Mouse (Mus musculus): Measurements from ENCODE around the gene Omt2b. TPM values are rescaled to one million over a fixed set of nuclear protein-coding genes. Genes with fewer than 3 reads are reported as not detected.
"Not testable (repeated sequence)": the region's sequence is repeated elsewhere in the genome, so short reads cannot be mapped to it uniquely, and the experiment has no call there.

Omt2b gene
- polyA plus RNA-seq (2015; fragmentation: Nextera tagmentation; extraction: Ambion mirVana), result not detected in 2 replicates

- not testable (repeated sequence) for H3K9me3 ChIP-seq; H3K4me2 ChIP-seq; H3K36me3 ChIP-seq; H3K4me3 ChIP-seq; ATAC-seq (ENCODE audit: low read depth); H3K27me3 ChIP-seq; H3K9ac ChIP-seq; H3K4me1 ChIP-seq (replicated peaks); H3K27ac ChIP-seq (replicated peaks)
- no CpG with 5 or more reads among the region's 1 CpGs for WGBS
These were observed at the start of gene Omt2b for GRCm38 (mm10) chr9:78327289-78327688. Omt2b (plus strand) TSS chr9:78327589.

GRCm38 (mm10) chr9:78282002-78282711, 45.2 kb upstream of the Omt2b start:
- not testable (repeated sequence) for H3K27me3 ChIP-seq; H3K9ac ChIP-seq; H3K9me3 ChIP-seq; H3K27ac ChIP-seq (replicated peaks); H3K4me2 ChIP-seq; H3K4me1 ChIP-seq (replicated peaks); H3K4me3 ChIP-seq; ATAC-seq (ENCODE audit: low read depth); H3K36me3 ChIP-seq
- WGBS, result 91% methylated on average over 4 of the region's 4 CpGs

GRCm38 (mm10) chr9:78289063-78289462, 38.3 kb upstream of the Omt2b start:
- not testable (repeated sequence) for H3K36me3 ChIP-seq; H3K4me3 ChIP-seq; H3K9me3 ChIP-seq; H3K27ac ChIP-seq (replicated peaks); ATAC-seq (ENCODE audit: low read depth); H3K9ac ChIP-seq; H3K27me3 ChIP-seq; H3K4me2 ChIP-seq; H3K4me1 ChIP-seq (replicated peaks)
- WGBS, result 89% methylated on average over 1 of the region's 1 CpGs

GRCm38 (mm10) chr9:78289723-78290122, 37.7 kb upstream of the Omt2b start, which contains the start of gene Gm10639:
Gm10639 (plus strand) TSS chr9:78289923.
- ATAC-seq (ENCODE audit: low read depth), result not testable (repeated sequence)
- WGBS, result 87% methylated on average over 3 of the region's 3 CpGs

GRCm38 (mm10) chr9:78292462-78292861, 34.9 kb upstream of the Omt2b start:
- H3K4me3 ChIP-seq; H3K36me3 ChIP-seq; H3K27me3 ChIP-seq; H3K4me2 ChIP-seq; H3K9me3 ChIP-seq; ATAC-seq (ENCODE audit: low read depth); H3K9ac ChIP-seq; H3K4me1 ChIP-seq (replicated peaks); H3K27ac ChIP-seq (replicated peaks): not testable (repeated sequence)
- 89% methylated on average over 8 of the region's 8 CpGs for WGBS

More at GRCm38 (mm10) chr9:78289723-78290122, 37.7 kb upstream of the Omt2b start, which contains the start of gene Gm10639:
- H3K4me2 ChIP-seq; H3K9ac ChIP-seq; H3K27me3 ChIP-seq; H3K4me1 ChIP-seq (replicated peaks); H3K36me3 ChIP-seq; H3K27ac ChIP-seq (replicated peaks); H3K4me3 ChIP-seq; H3K9me3 ChIP-seq: not testable (repeated sequence)

GRCm38 (mm10) chr9:78293683-78294082, 33.7 kb upstream of the Omt2b start:
- H3K27me3 ChIP-seq; H3K9ac ChIP-seq; H3K36me3 ChIP-seq; H3K9me3 ChIP-seq; H3K27ac ChIP-seq (replicated peaks); ATAC-seq (ENCODE audit: low read depth); H3K4me3 ChIP-seq; H3K4me1 ChIP-seq (replicated peaks); H3K4me2 ChIP-seq: not testable (repeated sequence)
- WGBS, result 82% methylated on average over 1 of the region's 1 CpGs

- not testable (repeated sequence) for H3K27me3 ChIP-seq; H3K9ac ChIP-seq; ATAC-seq (ENCODE audit: low read depth); H3K9me3 ChIP-seq; H3K4me3 ChIP-seq; H3K27ac ChIP-seq (replicated peaks); H3K36me3 ChIP-seq; H3K4me2 ChIP-seq; H3K4me1 ChIP-seq (replicated peaks)
- 83% methylated on average over 7 of the region's 7 CpGs for WGBS
These were observed 32.6 kb upstream of the Omt2b start for GRCm38 (mm10) chr9:78294781-78295180.

- ATAC-seq (ENCODE audit: low read depth), result peak; percentile 40; the same call in 1 of the 2 replicates
- 15% methylated on average over 6 of the region's 6 CpGs for WGBS
These were observed 31.3 kb upstream of the Omt2b start for GRCm38 (mm10) chr9:78296089-78296488.

GRCm38 (mm10) chr9:78298232-78298631, 29.2 kb upstream of the Omt2b start:
- 79% methylated on average over 1 of the region's 1 CpGs for WGBS

More at GRCm38 (mm10) chr9:78296089-78296488, 31.3 kb upstream of the Omt2b start:
- not testable (repeated sequence) for H3K36me3 ChIP-seq; H3K9ac ChIP-seq; H3K27me3 ChIP-seq; H3K4me1 ChIP-seq (replicated peaks); H3K4me3 ChIP-seq; H3K4me2 ChIP-seq; H3K27ac ChIP-seq (replicated peaks); H3K9me3 ChIP-seq

GRCm38 (mm10) chr9:78299143-78299542, 28.2 kb upstream of the Omt2b start:
- not testable (repeated sequence) for H3K4me3 ChIP-seq; H3K36me3 ChIP-seq; H3K4me2 ChIP-seq; H3K27ac ChIP-seq (replicated peaks); H3K9ac ChIP-seq; H3K9me3 ChIP-seq; H3K4me1 ChIP-seq (replicated peaks); ATAC-seq (ENCODE audit: low read depth); H3K27me3 ChIP-seq
- 79% methylated on average over 1 of the region's 1 CpGs for WGBS

More at GRCm38 (mm10) chr9:78298232-78298631, 29.2 kb upstream of the Omt2b start:
- no peaks in the 10 kb centered on the region for H3K27me3 ChIP-seq
- no peak for ATAC-seq (ENCODE audit: low read depth)
- H3K9me3 ChIP-seq, result no peaks in the 10 kb centered on the region
- H3K36me3 ChIP-seq, result no peaks in the 10 kb centered on the region
- H3K4me2 ChIP-seq, result no peak overlapping the region
- no peak overlapping the region for H3K27ac ChIP-seq (replicated peaks)
- no peaks in the 10 kb centered on the region for H3K4me1 ChIP-seq (replicated peaks)
- H3K9ac ChIP-seq, result no peak overlapping the region
- H3K4me3 ChIP-seq, result no peak overlapping the region

GRCm38 (mm10) chr9:78308122-78308521, 19.3 kb upstream of the Omt2b start:
- not testable (repeated sequence) for H3K9ac ChIP-seq; H3K27ac ChIP-seq (replicated peaks); ATAC-seq (ENCODE audit: low read depth); H3K36me3 ChIP-seq; H3K9me3 ChIP-seq; H3K4me2 ChIP-seq; H3K4me3 ChIP-seq; H3K4me1 ChIP-seq (replicated peaks); H3K27me3 ChIP-seq
- 82% methylated on average over 3 of the region's 3 CpGs for WGBS

- Histone ChIP-seq H3K9ac (no peak within 1 kb of the TSS), H3K9me3 (no peaks in the 10 kb centered on the region), H3K36me3 (no peaks in the 10 kb centered on the region), H3K27ac (replicated peaks) (no peak within 1 kb of the TSS), H3K4me1 (replicated peaks) (no peaks in the 10 kb centered on the region), H3K4me3 (no peak within 1 kb of the TSS), H3K4me2 (no peak within 1 kb of the TSS), H3K27me3 (no peaks in the 10 kb centered on the region)
- WGBS, result 82% methylated on average over 2 of the region's 2 CpGs
- ATAC-seq (ENCODE audit: low read depth), result no peak
These were observed 12.7 kb upstream of the Omt2b start, which contains the start of gene Omt2a for GRCm38 (mm10) chr9:78314696-78315095. Omt2a (minus strand) TSS chr9:78314796.

GRCm38 (mm10) chr9:78319499-78319898, 7.9 kb upstream of the Omt2b start:
- Histone ChIP-seq H3K9ac (no peak overlapping the region), H3K9me3 (no peaks in the 10 kb centered on the region), H3K4me3 (no peak overlapping the region), H3K4me1 (replicated peaks) (no peaks in the 10 kb centered on the region), H3K27me3 (no peaks in the 10 kb centered on the region), H3K36me3 (no peaks in the 10 kb centered on the region), H3K4me2 (no peak overlapping the region), H3K27ac (replicated peaks) (no peak overlapping the region)
- 36% methylated on average over 1 of the region's 1 CpGs for WGBS
- no peak for ATAC-seq (ENCODE audit: low read depth)

All from neural tube, embryonic 13.5 days (tissue).